Mouse (Mus musculus) left cerebral cortex, adult 9 months (tissue): Measurements from ENCODE around the gene Capn12.
A peak's percentile ranks its signal among the peaks of the same experiment; 100 is the strongest.

Experiments
- DNase-seq, 2 experiments: peaks; one replicate each; pipeline ENCODE4 v3.0.0; 2022; ENCODE audit warnings: low spot score in 2 of 2

Gene Capn12

DNA sequence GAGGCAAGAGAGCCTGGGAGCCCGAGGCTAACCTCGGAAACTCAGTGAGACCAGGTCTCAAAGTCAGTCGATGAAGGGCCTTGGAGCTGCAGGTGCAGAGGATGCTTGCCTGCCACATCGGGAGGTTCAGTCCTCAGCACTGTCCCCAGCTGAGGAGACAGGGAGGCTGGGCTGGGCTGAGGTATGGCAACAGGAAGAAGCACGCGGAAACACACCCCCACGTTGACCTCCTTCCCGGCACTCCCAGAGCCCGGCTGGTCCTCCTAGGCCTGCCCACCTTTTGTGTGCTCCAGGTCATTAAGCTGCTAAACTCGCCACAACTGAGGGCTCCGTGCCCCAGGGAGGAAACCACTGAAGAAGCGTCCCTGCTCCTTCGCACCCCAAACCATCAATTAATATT, at the start of gene Capn12:
TSS of gene Capn12 (plus strand) at position 224 of the 400 bp plus-strand sequence.
- DNase-seq = no peak

DNA sequence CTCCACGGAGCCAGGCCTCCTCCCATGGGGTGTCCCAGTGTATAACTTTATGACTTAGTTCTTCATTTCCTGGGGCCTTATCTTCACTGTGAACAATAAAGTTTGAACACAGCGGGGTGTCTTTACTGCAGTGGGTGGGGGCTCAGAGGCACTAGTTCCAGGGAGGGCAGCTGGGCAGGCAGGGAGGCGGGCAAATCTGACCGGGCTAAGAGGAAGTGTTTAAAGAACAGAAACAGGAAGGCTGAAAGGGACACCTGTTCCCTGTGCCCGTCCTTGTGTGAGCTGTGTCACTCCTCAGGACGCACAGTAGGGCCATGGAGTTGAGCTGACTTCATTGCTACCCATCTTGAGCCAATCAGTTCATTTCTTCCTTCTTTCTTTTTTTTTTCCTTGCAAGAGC, 49.1 kb upstream of the Capn12 start:
- DNase-seq = no peak

DNA sequence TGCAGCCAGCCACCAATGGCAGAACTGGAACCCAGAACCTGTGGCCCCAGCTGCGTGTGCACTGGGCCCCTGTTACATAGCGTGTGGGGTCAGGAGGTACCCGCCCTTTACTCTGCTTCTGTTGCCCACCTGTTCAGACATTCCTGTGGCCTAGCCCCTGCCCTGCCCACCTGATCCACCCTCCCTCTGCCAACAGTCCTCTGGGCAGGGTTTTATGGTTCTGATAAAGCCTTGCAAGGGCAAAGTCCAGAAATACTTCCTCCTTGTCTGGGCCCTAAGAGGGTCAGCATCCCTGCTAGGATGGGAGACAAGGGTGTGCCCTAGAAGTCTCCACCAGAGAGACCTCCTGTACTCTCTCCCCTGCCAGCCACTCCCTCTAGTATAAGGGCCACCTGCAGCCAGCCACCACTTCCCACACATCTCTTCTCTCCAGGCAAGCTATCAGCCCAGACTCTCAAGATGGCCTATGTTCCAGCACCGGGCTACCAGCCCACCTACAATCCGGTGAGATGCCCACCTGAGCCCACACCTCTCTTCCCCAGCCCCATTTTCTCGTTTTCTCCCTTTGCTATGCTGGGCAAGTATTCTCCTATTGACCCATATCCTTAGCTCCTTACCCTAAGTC, 47.4 kb upstream of the Capn12 start, which contains the start of gene Lgals4:
TSS of gene Lgals4 (plus strand) at position 132 of the 625 bp plus-strand sequence.
- DNase-seq = no peak

DNA sequence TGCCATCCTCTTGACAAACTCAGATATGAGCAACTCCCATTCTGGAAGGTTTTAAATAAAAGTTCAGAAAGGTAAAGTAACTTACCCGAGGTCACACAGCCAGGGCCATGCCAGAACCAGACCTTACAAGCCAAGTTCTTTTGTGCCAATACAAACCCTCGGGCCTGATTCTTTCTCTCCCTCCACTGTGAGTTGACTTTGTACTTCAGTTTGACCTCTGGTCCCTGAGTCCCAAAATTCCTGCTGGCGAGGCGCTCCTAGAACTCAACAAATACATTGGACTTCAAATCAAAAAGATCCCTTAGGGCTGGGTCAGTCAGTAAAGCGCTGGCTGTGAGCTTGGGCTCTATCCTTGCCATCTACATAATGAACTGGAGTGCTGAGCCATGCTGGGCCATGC, 44.3 kb upstream of the Capn12 start:
- DNase-seq = no peak

DNA sequence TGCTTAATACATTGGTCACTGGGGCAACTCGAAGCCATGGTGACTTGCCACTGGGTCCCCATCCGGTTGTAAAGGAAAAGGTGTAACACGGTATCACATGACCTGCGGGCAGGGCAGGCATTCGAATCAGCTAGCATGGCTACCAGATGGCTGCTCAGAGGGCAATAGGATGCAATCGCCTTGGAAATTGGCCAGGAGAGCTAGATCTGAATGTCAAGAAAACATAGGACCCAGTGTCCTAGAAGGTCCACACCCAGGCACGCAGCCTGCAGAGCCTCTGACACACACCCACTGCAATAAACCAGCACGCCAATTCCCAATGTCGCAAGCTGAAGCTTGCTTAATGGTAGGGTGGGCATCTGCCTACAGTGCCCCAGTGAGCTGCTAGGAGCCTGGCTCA, 42.9 kb upstream of the Capn12 start:
- no peak for DNase-seq

DNA sequence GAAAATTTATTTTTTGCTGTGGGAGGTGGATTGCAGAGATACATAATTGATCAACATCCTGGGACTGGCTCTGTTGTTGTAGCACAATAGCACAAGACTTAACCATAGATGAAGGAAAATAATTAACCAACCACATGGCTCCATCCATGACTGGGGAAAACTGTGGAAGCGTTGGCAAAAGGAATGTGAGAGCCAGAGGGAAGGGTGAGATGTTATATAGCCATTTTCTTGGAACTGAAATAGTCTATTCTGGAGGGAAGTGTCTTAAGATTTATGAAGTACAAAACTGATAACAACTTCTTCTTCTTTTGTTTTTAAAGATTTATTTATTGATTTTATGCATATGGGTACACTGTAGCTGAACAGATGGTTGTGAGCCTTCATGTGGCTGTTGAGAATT, 33.9 kb upstream of the Capn12 start:
- no peak for DNase-seq

DNA sequence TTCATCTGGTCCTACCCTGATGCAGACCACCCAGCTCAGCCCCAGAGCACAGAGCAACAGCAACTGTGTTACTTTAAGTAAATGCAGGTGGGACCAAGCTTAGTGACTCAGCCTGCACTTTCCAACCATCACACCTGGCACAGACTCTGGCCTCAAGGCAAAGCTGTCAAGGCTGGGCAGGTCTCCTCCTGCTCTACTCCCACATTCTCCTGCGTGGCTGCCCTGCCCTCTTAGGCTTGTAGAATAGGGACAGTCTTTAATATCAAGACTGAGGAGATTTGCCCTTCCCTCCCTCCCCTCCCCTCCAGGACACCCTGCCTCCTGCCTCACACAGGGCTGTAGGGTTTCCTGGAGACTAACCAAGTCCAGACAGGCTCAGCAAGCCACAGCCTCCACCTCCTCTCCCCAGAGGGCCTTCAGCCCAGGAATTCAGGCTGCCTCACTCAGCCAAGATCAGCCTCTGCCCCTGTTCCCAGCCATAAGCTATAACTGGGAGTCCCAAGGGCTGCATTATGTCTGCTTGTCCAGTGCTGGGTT, 31.5 kb upstream of the Capn12 start:
- no peak for DNase-seq

DNA sequence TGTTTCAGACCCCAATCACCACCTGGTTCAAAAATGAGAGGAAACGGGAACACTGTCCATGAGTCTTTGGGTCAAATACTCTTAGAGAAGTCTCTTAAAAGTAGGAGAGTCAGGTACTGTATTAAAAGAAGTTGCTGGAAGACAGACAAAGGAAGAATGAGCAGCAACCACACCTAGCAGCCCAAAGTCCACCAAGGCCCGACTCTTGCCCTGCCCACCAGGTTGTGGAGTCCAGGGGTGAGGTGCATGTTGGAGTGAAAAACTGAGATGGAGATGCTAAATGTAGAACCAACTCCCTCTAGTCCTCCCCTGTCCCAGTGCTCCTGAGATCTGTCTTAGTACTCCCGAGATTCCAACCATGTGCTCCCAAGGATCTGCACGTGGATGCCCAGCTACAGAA, 30.6 kb upstream of the Capn12 start:
- no peak for DNase-seq

DNA sequence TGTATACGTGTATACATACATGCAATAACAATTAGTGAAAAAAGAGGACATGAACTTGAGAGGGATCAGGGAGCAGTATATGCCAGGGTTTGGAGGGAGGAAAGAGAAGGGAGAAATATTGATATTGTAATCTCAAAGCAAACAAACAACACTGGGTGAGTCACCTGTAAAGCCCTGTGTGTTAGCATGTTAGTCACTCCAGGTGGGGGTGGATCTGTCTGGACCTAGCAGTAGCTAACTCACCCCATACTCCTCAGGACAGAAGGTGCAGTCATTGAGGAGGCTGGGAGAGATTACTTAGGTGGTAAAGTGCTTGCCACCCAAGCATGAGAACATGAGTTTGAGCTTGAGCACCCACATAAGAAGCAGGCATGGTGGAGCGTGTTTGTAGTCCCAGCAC, 21.3 kb upstream of the Capn12 start:
- no peak for DNase-seq

DNA sequence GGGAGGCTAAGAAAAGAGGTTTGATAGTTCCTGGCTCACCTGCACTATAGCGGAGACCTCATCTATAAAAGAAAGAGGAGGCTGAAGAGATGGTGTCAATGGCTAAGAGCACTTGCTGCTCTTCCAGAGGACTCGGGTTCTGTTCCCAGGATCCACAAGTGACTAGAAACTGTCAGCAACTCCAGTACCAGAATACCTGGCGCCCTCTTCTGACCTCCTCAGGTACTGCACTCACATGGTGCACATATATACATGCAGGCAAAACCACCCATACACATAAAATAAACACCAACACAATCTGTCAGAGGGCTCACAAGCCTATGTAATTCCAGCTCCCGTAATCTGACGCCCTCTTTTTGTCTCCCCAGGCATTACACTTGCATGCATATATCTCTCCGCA, 20.3 kb upstream of the Capn12 start:
- no peak for DNase-seq

DNA sequence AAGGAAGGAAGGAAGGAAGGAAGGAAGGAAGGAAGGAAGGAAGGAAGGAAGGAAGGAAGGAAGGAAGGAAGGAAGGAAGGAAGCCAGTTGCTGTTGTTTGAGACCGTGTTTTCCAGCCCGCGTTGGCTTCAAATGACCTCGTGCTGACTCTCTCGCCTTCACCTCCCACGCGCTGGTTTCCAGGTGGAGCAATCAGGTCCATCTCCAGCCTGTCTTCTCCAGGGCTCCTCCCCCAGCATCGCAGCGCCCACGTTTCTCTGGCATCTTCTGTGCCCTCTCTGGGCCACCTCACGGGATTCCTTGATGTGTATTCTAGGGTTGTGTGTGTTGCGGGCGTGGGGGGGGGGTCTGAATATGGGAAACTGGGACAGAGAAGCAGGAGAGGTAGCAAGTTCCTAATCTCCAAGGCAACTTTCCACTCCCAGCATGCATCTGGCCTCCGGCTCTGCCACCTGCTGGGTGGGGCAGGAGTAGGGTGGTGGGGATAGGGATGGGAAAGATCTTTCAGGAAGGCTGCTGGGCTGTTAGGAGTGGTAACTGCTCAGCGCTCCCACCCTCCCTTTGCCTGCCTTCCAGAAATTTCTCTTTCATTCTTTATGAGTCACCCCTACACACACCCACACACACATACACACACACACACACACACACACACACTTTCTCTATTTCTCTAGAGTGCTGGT, 18.3 kb upstream of the Capn12 start:
- DNase-seq = peak; percentile 65 to 71

DNA sequence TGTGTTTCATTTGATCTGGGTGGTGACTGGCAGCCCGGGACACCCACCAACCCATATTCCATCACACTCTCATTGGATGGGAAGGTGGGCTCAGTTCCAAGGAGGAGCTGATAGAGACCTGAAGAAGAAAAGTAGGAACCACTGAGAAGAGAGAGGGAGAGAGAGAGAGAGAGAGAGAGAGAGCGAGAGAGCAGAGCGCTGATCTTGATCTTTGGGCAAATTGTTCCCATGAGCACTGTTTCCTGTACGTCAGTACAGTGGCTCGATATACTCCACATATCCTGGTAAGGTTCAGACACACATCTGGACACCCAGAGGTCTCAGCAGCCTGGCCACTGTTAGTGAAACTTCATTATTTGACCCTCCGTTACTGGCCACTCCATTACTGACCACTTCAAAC, 17.7 kb upstream of the Capn12 start, which contains the start of gene Lgals7:
TSS of gene Lgals7 (plus strand) at position 314 of the 400 bp plus-strand sequence.
- DNase-seq = no peak

DNA sequence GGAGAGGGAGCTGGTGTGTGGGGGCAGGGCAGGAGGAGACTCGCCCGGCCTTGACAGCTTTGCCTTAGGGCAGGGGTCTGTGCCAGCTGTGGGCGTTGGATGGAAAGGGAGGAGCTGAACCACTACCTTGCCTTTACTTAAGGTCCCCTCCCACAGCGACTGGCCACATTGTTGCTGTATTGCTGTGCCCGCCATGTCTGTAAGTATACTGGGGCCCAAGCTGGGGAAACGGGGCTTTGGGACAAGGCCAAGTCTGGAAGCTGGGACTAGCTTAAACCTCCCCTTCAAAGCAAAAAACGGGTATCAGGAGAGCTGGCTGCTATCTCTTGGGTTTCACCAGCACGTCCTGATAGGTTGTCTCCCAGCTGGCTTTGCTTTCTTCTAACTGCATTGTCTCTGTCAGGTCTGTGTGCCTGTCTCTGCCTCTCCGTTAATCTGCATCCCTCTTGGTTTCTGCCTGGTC, 16.9 kb upstream of the Capn12 start:
- DNase-seq = no peak

DNA sequence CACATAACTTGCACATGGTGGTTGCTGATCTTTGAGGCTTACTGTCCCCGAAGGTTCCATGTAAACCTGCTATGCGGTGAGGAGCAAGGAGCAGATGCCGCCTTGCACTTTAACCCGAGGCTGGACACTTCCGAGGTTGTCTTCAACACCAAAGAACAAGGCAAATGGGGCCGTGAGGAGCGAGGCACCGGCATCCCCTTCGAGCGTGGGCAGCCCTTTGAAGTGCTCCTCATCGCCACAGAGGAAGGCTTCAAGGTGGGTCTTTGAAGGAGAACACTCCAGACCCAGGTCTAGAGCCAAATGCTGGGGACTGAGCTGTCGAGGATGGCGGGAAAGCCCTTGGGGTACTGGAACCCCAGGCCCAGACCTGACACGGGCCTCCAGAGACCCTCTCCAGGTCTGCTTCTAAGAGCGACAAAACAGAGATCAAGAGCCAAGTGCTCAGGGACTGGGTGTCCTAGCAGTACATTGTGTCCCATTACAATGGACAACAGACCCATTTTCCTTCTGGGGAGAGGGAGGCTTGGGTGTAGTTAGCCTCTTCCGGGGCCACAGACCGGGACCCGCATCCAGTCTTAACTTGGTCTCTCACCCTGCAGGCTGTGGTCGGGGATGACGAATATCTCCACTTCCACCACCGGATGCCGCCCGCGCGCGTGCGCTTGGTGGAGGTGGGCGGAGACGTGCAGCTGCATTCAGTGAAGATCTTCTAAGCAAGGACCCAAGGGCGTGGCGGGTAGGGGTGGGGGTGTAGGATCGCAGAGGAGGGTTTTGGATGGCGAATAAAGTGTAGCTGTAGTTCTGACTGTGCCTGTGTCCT, 15.5 kb upstream of the Capn12 start:
- peak; percentile 73 to 87 for DNase-seq

DNA sequence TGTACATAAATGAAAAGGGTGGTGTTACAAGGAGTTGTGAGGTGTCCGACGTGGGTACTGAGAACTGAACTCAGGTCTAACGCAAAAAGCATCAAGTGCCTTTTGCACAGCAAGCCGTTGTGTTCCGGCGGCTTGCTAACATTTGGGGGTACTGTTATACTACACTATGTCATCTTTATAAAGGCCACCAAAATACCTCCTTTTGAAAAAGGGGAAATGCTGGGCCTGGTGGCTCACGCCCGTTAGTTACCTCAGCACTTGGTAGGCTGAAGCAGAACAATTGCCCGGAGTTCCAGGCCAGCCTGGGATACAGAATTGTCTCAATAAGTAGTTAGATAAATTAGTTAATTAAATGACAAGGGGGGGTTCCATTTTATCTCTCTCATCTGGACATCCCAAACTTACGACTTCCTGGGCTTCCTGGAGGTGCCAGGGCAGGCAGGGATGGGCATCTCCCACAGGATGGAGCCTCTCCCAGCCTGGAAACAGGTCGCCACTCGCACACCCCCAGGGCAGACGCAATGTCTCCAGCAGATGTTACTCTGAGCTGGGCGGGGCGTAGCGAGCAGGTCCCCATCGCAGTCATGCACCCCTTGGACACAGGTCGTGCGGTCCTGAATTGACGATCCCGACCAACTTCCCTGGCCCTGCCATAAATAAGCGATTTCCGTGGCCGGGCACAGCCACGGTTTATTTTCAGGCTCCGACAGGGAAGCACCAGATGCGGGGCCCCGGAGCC, 14.3 kb upstream of the Capn12 start:
- no peak for DNase-seq

DNA sequence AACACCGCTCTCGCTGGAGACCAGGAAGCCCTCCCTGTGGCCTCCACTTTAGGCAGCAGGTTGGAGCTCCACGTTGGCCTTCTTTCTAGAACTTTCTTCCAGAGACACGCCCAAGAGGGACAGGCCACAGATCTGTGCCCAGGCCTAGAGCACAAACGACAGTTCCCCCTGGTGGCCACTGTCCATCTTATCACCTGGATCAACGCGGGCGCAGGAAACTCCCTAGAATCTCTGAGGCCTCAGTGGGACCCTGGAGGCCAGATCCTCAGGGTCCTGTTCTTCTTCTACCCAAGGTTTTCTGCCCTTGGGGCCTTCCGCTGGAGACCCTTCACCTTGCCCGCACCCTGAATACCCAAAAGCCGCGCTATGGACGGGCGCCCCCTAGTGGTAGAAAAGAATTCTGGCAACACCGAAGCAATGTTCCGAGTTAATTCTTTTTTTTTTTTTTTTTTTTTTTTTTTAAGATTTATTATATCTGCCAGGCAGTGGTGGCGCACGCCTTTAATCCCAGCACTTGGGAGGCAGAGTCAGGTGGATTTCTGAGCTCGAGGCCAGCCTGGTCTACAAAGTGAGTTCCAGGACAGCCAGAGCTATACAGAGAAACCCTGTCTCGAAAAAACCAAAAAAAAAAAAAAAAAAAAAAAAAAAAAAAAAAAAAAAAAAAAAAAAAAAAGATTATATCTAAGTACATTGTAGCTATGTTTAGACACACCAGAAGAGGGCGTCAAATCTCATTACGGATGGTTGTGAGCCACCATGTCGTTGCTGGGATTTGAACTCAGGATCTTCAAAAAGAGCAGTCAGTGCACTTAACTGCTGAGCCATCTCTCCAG, 13.5 kb upstream of the Capn12 start:
- peak in 1 of 2 experiments; percentile 51 for DNase-seq

DNA sequence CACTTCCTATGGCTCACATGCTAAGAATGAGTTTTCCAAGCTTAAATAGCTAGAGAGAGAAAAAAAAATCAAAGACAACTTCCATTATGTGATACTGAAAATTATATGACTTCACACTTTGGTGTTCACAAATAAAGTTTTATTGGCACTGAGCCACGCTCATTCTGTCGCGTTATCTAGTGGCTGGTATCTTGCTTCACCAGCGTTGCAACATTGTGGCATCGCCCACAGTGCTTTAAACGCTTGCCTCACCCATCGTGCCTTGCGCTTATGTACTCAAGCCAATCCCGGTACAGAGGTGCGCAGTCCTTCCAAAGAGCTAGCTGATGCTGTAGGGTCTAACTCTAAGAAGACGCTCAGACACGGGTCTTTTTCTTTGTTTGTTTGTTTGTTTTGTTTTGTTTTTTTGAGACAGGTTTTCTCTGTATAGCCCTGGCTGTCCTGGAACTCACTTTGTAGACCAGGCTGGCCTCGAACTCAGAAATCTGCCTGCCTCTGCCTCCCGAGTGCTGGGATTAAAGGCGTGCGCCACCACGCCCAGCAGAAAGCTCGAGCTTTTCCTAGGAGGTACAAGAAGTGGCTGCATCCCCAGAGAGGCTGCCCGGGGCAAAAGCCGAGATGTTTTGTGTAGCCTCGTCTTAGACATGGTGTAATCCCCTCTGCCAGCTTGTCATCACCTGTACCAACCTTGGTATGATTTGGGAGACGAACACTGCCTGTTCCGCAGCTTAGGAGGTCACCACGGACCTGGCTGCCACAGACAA, 10.1 kb upstream of the Capn12 start:
- DNase-seq = no peak

DNA sequence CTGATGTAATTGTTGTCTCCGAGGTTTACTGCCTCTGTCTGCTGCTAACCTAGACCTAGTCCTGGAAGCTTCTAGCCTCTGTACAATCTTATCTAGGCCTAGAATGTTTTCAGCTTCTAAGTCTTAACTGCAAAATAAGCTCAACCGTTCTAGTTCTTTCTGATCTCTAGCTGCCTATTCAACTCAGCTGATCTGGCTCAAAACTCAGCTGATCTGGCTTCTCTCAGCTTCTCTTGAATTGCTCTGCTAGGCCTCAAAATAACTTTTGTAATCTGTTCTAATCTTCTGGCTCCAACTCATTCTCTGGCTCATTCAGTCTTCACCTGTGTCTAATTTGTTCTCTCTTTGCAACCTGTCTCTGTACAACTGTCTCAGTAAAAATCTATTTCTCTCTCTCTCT, 6.7 kb upstream of the Capn12 start:
- DNase-seq = no peak

DNA sequence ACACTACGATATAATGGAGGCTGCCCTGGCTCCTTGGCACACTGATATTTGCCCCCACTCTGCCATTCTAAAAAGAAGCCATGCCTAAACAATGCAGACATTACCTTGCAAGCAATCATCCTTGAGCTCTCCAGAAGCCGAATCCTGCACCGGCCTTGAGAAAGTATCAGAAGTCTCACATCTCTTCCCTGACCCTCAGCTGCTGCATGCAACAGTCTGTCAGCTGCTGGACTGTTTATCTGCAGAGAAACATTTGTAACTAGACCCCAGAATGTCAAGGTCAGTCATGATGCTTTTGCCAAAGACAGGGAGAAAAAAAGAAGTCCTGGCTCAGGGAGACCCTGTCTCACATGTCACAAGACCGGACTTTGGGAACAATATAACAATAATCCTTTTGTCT, 5.1 kb upstream of the Capn12 start:
- DNase-seq = no peak

DNA sequence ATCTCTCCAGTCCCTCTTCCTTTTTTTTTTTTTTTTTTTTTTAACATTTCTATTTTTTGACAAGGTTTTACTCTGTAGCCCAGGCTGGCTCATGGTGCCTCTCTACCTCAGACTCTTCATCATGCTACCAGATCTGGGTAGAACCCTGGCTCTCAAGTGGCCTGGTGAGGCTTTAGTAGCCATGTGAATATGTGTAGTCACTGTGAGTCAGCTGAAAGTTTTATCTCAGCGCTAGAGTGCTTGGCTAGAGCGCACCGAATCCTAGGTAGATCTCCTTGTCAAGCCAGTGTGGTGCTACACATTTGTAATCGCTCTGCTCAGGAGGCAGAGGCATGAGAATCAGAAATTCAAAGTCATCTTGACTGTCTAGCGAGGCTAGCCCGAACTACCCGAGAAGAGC, 4.1 kb upstream of the Capn12 start:
- no peak for DNase-seq
